Mouse (Mus musculus) heart, postnatal 4 days (tissue): Measurements from ENCODE around the gene Cst6. TPM values are rescaled to one million over a fixed set of nuclear protein-coding genes. Genes with fewer than 3 reads are reported as not detected.
"Not testable (repeated sequence)": the region's sequence is repeated elsewhere in the genome, so short reads cannot be mapped to it uniquely, and the experiment has no call there.

Experiments
- DNase-seq: peaks from one replicate; pipeline ENCODE4 v3.0.0; 2021
- total RNA-seq, 2 experiments: library from RNA; stranded (reverse); gene quantifications; 2 replicates each; pipeline ENCODE4 v1.2.3; 2021

The Cst6 gene
- total RNA-seq = 1 to 10 TPM in 1 of 2 experiments, under 1 TPM in 1; 0.81 to 3.0 TPM

DNA sequence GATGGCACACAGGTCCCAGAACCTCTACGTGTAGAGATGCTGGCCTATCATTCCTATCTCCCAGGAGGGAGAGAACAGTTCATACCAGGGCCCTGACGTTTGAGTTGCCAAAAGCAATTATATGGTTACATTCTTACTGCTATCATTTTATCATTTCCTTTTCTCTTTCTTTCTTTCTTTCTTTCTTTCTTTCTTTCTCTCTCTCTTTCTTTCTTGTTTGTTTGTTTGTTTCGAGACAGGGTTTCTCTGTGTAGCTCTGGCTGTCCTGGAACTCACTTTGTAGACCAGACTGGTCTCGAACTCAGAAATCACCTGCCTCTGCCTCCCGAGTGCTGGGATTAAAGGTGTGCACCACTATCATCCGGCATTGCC is at the start of gene Cst6:
Cst6 (minus strand) TSS at position 73 of the 372 bp plus-strand sequence.
- not testable (repeated sequence) for DNase-seq

DNA sequence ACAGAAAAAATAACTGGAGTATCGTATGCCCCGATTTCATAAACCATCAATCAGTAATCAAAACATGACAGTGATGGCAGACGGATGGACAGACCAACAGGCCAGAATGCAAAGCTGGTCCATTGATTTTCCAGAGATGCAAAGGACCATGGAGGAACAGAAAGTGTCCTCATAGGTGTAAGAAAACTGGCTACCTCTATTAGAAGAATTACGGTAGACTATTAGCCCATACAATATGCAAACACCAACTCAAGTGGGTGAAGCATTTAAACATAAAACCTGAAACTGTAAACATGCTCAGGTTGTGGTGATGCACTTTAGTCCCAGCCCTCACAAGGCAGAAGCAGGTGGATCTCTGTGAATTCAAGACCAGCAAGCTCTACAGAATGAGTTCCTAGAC is 46.0 kb upstream of the Cst6 start:
- DNase-seq = no peak

DNA sequence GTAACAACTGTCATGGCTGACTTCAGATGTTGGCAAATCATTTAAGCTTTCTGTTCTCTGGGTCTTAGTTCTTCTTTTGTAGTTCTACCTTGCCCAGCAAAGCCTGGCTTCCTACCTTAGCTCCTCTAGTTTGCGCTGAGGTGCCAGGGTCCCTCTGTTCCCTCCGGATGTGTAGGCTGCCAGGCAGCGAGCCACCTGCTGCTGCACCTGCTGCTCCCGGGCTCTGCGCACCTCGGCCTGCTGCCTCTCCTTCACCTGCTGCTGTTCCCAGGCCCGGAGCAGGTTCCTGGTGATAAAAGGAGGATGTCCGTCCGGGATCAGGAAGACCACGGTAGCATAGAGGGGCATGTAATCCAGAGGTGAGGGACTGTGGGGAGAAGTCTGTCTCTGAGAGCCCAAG is 44.8 kb upstream of the Cst6 start:
- no peak for DNase-seq

- peak; percentile 84 for DNase-seq
Measured at GRCm38 (mm10) chr19:5392892-5393291, 43.5 kb upstream of the Cst6 start.

DNA sequence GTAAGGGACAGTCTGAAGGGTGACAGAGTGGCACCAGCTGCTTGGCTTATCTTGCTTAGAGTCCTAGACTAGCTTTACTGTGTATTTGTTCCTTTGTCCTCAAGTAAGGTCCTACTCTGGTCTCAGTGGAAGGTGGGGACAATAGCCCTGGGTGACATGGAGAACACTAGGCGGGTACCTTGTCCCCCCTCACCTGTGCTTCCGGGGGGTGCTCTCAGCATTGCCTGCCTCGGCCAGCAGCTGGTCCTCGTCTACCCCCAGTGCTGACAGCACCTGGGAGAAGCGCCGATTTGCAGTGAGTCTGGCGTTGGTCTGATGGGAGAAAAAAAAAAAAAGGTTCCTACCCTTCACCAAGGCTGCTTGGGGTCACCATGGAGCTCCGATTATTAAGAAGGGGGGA is 41.0 kb upstream of the Cst6 start:
- DNase-seq = no peak

- DNase-seq = peak; percentile 42
Measured at GRCm38 (mm10) chr19:5389647-5390046, 40.3 kb upstream of the Cst6 start.

DNA sequence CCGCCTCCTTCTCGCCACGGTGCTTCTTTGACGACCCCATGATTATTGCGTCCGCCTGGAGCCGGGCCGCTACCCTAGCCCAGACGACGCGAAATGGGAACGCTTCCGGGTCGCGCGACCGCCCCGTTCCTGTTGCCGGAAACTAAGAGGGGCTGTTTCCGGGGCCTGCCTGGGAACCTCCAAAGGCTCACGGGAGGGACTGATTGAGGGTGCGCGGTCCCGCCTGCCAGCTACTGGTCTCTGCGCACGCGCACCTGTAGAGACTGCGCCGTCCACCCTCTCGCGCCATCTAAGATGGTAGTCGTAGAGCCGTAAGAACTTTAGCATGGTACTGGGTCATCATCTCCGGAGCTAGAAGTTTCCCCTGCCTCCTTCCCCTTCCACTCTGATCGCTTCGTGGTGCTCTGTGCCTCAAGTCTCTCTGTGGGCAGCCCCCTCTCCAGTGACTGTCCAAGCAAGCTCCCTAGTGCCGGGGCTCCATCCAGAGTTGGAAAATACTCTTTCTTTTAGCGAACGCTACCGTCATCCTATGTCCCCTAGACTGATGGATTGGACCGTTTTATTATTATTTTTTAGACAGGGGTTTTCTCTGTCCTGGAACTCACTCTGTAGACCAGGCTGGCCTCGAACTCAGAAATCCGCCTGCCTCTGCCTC is 39.3 kb upstream of the Cst6 start, which contains the start of gene Sart1:
Sart1 (minus strand) TSS at position 116 of the 655 bp plus-strand sequence.
- peak; percentile 96 for DNase-seq

- peak; percentile 46 for DNase-seq
Measured at GRCm38 (mm10) chr19:5388011-5388441, 38.7 kb upstream of the Cst6 start.

DNA sequence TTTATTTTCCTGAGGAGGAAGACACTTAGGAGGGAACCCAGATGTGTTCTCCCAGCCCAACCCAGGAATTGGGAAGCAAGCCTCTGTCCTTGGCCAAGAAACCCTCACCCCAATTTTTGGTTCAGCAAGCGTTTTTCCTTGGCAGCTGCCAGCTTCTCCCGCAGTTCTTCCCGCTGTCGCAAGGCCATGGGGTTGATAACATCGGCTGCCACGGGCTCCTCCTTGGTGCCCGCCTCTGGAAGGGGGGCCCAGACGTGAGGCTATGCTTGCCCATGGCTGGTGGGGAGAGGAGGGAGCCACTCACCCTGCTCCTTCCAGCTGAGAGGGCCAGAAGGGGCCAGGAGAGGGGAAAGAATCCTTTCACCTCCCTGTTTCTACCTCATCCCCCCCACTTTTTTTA is 35.3 kb upstream of the Cst6 start:
- DNase-seq = no peak

DNA sequence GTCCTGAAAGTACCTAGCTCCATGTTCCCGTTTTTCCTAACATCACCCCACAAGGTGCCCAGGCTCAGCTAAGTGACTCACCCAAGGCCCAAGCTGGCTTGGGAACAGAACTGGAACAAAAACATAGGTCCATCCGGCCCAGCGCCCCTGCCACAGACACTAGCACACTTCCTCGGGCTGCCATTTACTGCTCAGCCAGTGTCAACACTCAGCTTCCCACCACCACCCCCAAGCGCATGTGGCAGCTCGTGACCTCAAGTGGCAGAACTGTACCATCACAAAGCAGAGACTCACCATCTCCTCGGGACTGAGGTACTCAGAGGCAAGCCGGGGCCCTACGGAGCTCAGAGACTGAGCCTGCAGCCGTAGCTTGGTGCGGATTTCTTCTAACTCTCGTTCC is 34.0 kb upstream of the Cst6 start:
- DNase-seq = no peak

GRCm38 (mm10) chr19:5377446-5377845 is 28.1 kb upstream of the Cst6 start:
- DNase-seq = no peak

- no peak for DNase-seq
Measured at GRCm38 (mm10) chr19:5374748-5375147, 25.4 kb upstream of the Cst6 start.

DNA sequence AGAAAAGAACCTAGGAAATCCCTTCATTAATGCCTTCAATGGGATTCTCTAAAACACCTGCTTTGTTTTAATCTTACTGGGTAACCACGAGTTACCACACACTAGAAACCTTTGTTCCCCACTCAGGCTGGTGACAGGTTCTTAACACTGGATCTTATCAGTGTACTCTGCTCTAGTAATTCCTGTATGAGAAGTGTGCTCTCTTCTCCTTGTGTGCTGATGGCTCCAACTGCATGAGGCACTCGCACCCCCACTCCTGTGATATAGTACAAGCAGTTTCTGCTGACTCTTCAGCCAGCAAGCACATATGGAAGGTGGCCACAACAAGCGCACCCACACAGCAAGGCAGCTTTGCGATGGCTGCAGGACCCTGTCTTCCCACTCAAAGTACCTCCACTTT is 24.8 kb upstream of the Cst6 start:
- DNase-seq = no peak

DNA sequence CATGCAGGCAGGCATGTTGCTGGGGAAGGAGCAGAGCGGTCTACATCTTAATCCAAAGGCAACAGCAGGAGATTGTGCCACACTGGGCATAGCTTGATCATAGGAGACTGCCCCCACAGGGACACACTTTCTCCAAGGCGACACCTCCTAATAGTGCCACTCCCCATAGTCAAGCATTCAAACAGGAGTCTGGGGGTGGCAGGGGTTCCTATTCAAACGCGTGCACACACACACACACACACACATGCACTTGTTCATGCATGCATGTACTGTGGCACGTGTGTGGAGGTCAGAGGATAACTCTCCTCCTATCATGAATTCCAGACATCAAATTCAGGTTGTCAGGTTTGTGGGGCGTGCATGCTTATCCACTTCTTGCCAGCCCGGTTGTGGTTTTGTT is 23.4 kb upstream of the Cst6 start:
- no peak for DNase-seq

DNA sequence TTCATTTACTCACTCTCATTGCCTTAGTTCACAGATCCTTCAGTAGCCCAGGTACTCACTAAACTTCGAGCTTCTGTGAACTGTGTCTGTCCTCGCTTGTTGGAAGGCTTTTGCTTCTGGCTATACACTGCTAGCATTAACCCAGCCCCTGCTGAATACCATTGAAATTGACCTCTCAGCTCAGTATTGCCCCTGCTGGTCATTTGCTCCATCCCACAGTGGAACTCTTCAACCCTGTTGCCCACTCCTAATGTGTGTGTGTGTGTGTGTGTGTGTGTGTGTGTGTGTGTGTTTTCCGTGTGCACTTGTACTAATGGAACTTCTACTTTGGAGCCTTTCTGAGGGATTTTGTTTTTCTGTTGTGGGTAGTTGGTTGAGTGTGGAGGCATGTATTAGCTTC is 21.6 kb upstream of the Cst6 start:
- no peak for DNase-seq

DNA sequence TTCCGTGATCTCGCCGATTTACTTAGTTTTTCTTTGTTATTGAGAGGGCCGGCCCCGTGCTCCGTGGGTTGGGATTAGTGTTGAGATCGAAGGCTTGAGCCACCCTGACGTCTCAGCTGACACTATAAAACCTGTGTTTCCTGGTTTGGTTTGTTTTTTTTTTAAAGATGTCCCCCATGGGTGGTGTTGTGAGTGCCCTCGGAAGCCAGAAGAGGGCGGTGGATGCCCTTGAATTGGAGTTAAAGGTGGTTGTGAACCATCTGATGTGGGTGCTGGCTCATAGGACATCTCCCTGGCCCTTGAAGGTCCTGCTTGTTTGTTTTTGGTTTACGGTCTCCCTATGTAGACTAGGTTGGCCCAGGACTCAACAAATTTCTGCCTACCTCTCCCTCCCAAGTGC is 18.1 kb upstream of the Cst6 start:
- DNase-seq = peak; percentile 25

DNA sequence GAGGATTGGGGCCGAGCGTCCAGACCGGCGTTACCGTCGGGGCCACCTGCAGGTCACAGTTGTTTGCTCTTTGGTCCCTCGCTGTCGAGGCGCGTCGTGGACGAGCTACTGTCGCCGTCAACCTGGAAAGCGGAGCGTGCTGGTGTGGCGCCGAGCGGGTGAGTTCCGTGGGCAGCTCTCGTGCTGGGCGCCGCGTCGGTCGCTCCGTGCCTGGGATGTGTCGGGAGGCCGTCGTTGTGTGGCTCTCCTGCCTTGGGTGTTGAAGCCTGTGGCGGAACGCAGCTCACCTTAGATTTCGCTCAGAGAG is 17.6 kb upstream of the Cst6 start, which contains the start of gene Banf1:
Banf1 (minus strand) TSS at position 116 of the 307 bp plus-strand sequence.
- DNase-seq = no peak

DNA sequence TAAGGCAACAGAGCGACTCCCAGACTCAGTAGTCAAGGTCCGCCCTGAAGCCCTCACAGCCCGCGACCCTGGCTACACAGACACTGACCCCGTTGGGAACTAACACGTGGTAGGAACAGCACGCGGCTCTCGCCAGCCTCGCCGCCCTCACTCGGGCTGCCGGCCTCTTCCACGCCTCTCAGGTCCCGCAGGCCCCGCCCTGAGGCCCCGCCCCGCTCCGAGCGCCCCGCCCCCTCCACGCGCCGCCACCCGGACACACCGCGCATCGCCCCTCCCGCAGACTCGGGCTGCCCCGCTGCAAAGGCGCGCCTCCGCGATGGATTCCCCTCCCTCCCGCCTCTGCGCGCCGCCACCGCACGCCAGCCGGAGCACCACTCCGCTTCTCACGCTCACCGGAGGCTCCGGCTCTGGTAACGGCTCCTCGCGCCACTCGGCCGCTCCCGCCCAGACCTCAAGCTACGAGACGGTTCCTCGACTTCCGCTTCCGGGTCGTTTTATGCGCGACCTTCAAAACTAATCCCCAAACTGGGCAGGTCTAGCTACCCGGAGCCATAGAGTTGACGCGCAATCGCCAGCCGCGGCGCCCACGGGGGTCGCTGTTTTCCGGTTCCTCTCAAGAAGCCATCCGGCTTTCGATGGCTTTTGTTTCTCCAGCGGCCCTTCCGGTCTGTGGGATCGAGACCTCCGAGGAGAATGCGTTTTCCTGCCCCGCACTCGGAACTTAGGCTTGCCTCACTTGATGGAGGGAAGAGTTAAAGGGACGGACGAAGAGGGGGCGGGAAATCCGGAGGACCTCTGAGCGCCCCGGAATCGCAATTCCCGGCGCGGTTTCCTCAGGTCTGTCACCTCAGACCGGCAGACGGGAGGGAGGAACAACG is 17.0 kb upstream of the Cst6 start, which contains the start of gene Eif1ad:
Eif1ad (plus strand) TSS at position 567 of the 878 bp plus-strand sequence.
- peak; percentile 95 for DNase-seq

- no peak for DNase-seq
Measured at GRCm38 (mm10) chr19:5365751-5366150, 16.4 kb upstream of the Cst6 start.

- no peak for DNase-seq
Measured at GRCm38 (mm10) chr19:5364124-5364523, 14.8 kb upstream of the Cst6 start.

- no peak for DNase-seq
Measured at GRCm38 (mm10) chr19:5362186-5362585, 12.8 kb upstream of the Cst6 start.

DNA sequence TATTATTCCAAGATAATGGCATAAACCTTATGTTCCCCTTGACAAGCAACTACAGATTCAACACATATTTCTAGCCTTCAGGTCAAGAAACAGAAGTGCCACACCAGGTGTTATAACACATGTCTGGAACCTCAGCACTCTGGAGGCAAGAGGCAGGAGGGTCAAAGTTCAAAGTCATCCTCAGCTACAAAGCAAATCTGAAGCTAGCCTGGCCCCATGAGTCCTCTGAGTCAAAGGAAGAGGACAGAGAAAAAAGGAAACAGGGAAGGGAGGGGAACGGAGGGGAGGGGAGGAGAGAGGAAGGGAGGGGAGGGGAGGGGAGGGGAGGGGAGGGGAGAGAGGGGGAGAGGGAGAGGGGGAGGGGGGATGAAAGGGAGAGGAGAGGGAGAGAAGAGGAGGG is 6.7 kb upstream of the Cst6 start:
- no peak for DNase-seq

- DNase-seq = no peak
Measured at GRCm38 (mm10) chr19:5353609-5354008, 4.2 kb upstream of the Cst6 start.
